Comparison of ENCODE assay signal across 8 mouse cellular contexts in the genomic region with DNA sequence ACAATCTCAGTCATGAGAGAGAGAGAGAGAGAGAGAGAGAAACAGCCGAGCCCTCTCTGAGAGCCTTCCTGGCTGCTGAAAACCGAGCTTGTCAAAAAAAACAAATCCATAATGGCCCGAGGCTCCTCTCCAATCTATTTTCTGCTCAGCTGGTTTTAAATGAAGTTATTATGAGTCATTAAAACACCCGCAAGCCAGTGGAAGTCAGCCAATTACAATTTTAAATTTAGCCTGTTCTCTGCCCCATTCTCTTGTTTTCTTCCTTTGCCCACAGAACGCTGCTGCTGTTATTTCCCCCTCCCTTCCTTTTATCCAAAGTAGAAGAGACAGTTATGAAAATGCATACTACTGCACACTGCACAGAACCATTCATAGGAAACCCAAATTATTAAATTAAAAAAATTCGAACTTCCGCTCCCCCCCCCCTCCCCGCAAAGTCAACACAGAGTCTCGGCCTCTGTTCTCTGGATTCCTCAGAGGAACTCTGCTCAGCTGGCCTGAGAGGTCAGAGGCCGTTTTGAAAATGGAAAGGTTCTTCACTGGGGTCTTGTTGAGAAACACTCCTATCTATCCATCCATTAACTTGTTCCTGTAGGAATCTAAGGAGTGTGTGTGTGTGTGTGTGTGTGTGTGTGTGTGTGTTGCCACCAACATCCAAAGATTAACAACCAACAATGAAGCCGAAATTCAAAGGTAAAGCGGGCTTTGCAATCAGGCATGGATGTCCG.
DNase-seq lines count a peak whose midpoint lies in the region; ATAC-seq and TF ChIP-seq lines count a peak whose summit lies in the region.

No protein-coding gene starts in this region.

- peaks cover 68% of the 10 kb centered on the region for H3K4me1 ChIP-seq in embryonic facial prominence, embryonic 13.5 days
- peaks cover 42% of the 10 kb centered on the region for H3K4me1 ChIP-seq in hindbrain, embryonic 16.5 days (ENCODE audit: control insufficient read depth, insufficient read depth, low read depth, low read length)

- H3K9ac ChIP-seq in embryonic facial prominence, embryonic 13.5 days: no peak overlapping the region
- H3K9ac ChIP-seq in hindbrain, embryonic 16.5 days (ENCODE audit: low read depth, low read length): 0 out of 2 replicates have a peak overlapping the region, but pooled peaks have one; percentile 4

- TF ChIP-seq CTCF in gastrocnemius, adult 2 months (IDR thresholded peaks at IDR 0.05): no peak

- no peak for DNase-seq in gastrocnemius, adult 2 months
- DNase-seq in gastrocnemius, adult 8-10 months (ENCODE audit: low spot score in 2 of 2): no peak
- peak; percentile 85 for DNase-seq in 416B (ENCODE audit: low read depth)
- peak; percentile 72 for DNase-seq in lung, postnatal 36 days
- DNase-seq in ovary, postnatal 36 days (ENCODE audit: low spot score): no peak
- DNase-seq in spleen, postnatal 10 days (ENCODE audit: low spot score in 2 of 2): no peak

- peak overlapping the region; percentile 24 for H3K4me3 ChIP-seq in gastrocnemius, adult 2 months
- H3K4me3 ChIP-seq in embryonic facial prominence, embryonic 13.5 days: no peak overlapping the region
- no peak overlapping the region for H3K4me3 ChIP-seq in hindbrain, embryonic 16.5 days (ENCODE audit: low read length)

- peaks cover 65% of the 10 kb centered on the region for H3K27me3 ChIP-seq in embryonic facial prominence, embryonic 13.5 days
- no peaks in the 10 kb centered on the region for H3K27me3 ChIP-seq in hindbrain, embryonic 16.5 days (replicated peaks; ENCODE audit: control insufficient read depth, insufficient read depth, low read length)

- WGBS in embryonic facial prominence, embryonic 13.5 days: 25% methylated on average over 13 of the region's 13 CpGs
- WGBS in hindbrain, embryonic 16.5 days: 32% methylated on average over 13 of the region's 13 CpGs

- H3K4me2 ChIP-seq in embryonic facial prominence, embryonic 13.5 days: peak overlapping the region; percentile 30
- 0 out of 2 replicates have a peak overlapping the region, but pooled peaks have one; percentile 1 for H3K4me2 ChIP-seq in hindbrain, embryonic 16.5 days (ENCODE audit: low read length)

- no peaks in the 10 kb centered on the region for H3K36me3 ChIP-seq in embryonic facial prominence, embryonic 13.5 days
- H3K36me3 ChIP-seq in hindbrain, embryonic 16.5 days (ENCODE audit: control insufficient read depth, insufficient read depth, low read length): no peaks in the 10 kb centered on the region

- H3K27ac ChIP-seq in gastrocnemius, adult 2 months: peak overlapping the region; percentile 100
- H3K27ac ChIP-seq in embryonic facial prominence, embryonic 13.5 days: no peak overlapping the region
- no peak overlapping the region for H3K27ac ChIP-seq in hindbrain, embryonic 16.5 days (ENCODE audit: low read depth, low read length)

- no peak for ATAC-seq in embryonic facial prominence, embryonic 13.5 days (ENCODE audit: insufficient number of reproducible peaks, insufficient read depth, low FRiP score, low TSS enrichment, low read depth)
- ATAC-seq in hindbrain, embryonic 16.5 days: 0 out of 2 replicates have a peak, but pooled peaks have one; percentile 40

- H3K9me3 ChIP-seq in embryonic facial prominence, embryonic 13.5 days: no peaks in the 10 kb centered on the region
- no peaks in the 10 kb centered on the region for H3K9me3 ChIP-seq in hindbrain, embryonic 16.5 days (ENCODE audit: control insufficient read depth, low read length)

- intact Hi-C loops in gastrocnemius, adult 2 months (cut with DNase I): no loop called here

Comparison
In these comparisons a context has a peak if more than half of its experiments do, and no peak if none do; other contexts are left out.
1. DNase-seq: peak in 416B (single experiment) and lung, postnatal 36 days (single experiment); none in gastrocnemius, adult 2 months (single experiment), gastrocnemius, adult 8-10 months (0 of 2), ovary, postnatal 36 days (single experiment) and spleen, postnatal 10 days (0 of 2).